Mouse (Mus musculus) MEL (cell line): ENCODE results near the gene Galnt6. TPM values are rescaled to one million over a fixed set of nuclear protein-coding genes. Genes with fewer than 3 reads are reported as not detected.
A peak's percentile ranks its signal among the peaks of the same experiment; 100 is the strongest.

Source experiments
- DNase-seq: peaks from one replicate; pipeline ENCODE4 v3.0.0; 2011; ENCODE audit warnings: low read depth, low spot score
- H3K27ac ChIP-seq: 2 replicates; pipeline ENCODE4 v1.5.1; 2012; ENCODE audit warnings: low read depth, mild to moderate bottlenecking, control low read depth, low read length, moderate library complexity; ENCODE audit not compliant: control insufficient read depth
- H3K27me3 ChIP-seq, 2 experiments: fragments of 150-350 bp in 1 of 2; sonication (generic) in 1 of 2; 2 replicates each; pipeline ENCODE4 v1.6.1; 2012; ENCODE audit warnings: low read length in 2 of 2, mild to moderate bottlenecking in 2 of 2, improper control_type of control experiment in 1 of 2, moderate library complexity in 1 of 2; ENCODE audit not compliant: insufficient read depth in 2 of 2, control insufficient read depth in 1 of 2
- H3K36me3 ChIP-seq, 2 experiments: 2 replicates each; pipeline ENCODE4 v1.6.1; 2012 to 2014; ENCODE audit warnings: low read length in 2 of 2, improper control_type of control experiment in 1 of 2, inconsistent platforms in 1 of 2, mild to moderate bottlenecking in 1 of 2; ENCODE audit not compliant: insufficient read depth in 2 of 2, control insufficient read depth in 1 of 2
- H3K4me1 ChIP-seq, 2 experiments: fragments of 150-350 bp in 1 of 2; sonication (generic) in 1 of 2; 2 replicates each; pipeline ENCODE4 v1.6.1; 2012; ENCODE audit warnings: low read length in 2 of 2, improper control_type of control experiment in 1 of 2, mild to moderate bottlenecking in 1 of 2; ENCODE audit not compliant: insufficient read depth in 2 of 2, control insufficient read depth in 1 of 2
- H3K4me3 ChIP-seq, 2 experiments: fragments of 150-350 bp in 1 of 2; sonication (generic) in 1 of 2; 2 replicates each; pipeline ENCODE4 v1.5.1; 2012; ENCODE audit warnings: low read depth in 2 of 2, low read length in 2 of 2, mild to moderate bottlenecking in 2 of 2, moderate library complexity in 2 of 2, control low read depth in 1 of 2, improper control_type of control experiment in 1 of 2; ENCODE audit not compliant: control insufficient read depth in 1 of 2, insufficient read depth in 1 of 2
- H3K79me2 ChIP-seq: 2 replicates; pipeline ENCODE4 v1.6.1; 2012; ENCODE audit warnings: mild to moderate bottlenecking, low read length, moderate library complexity; ENCODE audit not compliant: control insufficient read depth, poor library complexity, insufficient read depth
- H3K9ac ChIP-seq: 2 replicates; pipeline ENCODE4 v1.6.1; 2012; ENCODE audit warnings: low read depth, mild to moderate bottlenecking, control low read depth, low read length, moderate library complexity; ENCODE audit not compliant: control insufficient read depth, poor library complexity, severe bottlenecking
- H3K9me3 ChIP-seq: fragments of 150-350 bp; sonication (generic); replicated peaks from 2 replicates; pipeline ENCODE4 v1.6.1; 2012; ENCODE audit warnings: mild to moderate bottlenecking, low read length, improper control_type of control experiment, moderate library complexity; ENCODE audit not compliant: insufficient read depth
- BHLHE40 ChIP-seq: IDR thresholded peaks from 2 replicates; pipeline ENCODE4 v1.6.1; 2012; ENCODE audit warnings: low read depth, mild to moderate bottlenecking, inconsistent platforms, low read length, improper control_type of control experiment, borderline replicate concordance
- CHD1 ChIP-seq: IDR thresholded peaks from 2 replicates; pipeline ENCODE4 v1.6.1; 2012; ENCODE audit warnings: low read depth, mild to moderate bottlenecking, inconsistent platforms, low read length, improper control_type of control experiment
- CHD2 ChIP-seq: IDR thresholded peaks from 2 replicates; pipeline ENCODE4 v1.6.1; 2011; ENCODE audit warnings: low read length, improper control_type of control experiment
- ETS1 ChIP-seq: IDR thresholded peaks from 2 replicates; pipeline ENCODE4 v1.6.1; 2012; ENCODE audit warnings: low read depth, mild to moderate bottlenecking, inconsistent platforms, low read length, improper control_type of control experiment, moderate library complexity
- GABPA ChIP-seq: IDR thresholded peaks from 2 replicates; pipeline ENCODE4 v1.6.1; 2012; ENCODE audit warnings: low read depth, mild to moderate bottlenecking, inconsistent platforms, low read length, improper control_type of control experiment, moderate library complexity
- GATA1 ChIP-seq: IDR thresholded peaks from 2 replicates; pipeline ENCODE4 v1.6.1; 2011; ENCODE audit warnings: low read depth, low read length, improper control_type of control experiment
- KAT2A ChIP-seq: conservative IDR thresholded peaks from 2 replicates; pipeline ENCODE4 v1.6.1; 2012; ENCODE audit warnings: low read depth, low read length, improper control_type of control experiment, inconsistent platforms
- MAFK ChIP-seq: IDR thresholded peaks from 2 replicates; pipeline ENCODE4 v1.6.1; 2011; ENCODE audit warnings: low read depth, mild to moderate bottlenecking, low read length, improper control_type of control experiment, borderline replicate concordance
- MAX ChIP-seq: IDR thresholded peaks from 2 replicates; pipeline ENCODE4 v1.6.1; 2011; ENCODE audit warnings: low read length, improper control_type of control experiment
- MAZ ChIP-seq: IDR thresholded peaks from 2 replicates; pipeline ENCODE4 v1.6.1; 2012; ENCODE audit warnings: low read depth, mild to moderate bottlenecking, inconsistent platforms, low read length, improper control_type of control experiment
- MYB ChIP-seq: IDR thresholded peaks from 2 replicates; pipeline ENCODE4 v1.6.1; 2011; ENCODE audit warnings: mild to moderate bottlenecking, low read depth, low read length, improper control_type of control experiment
- MYC ChIP-seq: IDR thresholded peaks from 2 replicates; pipeline ENCODE4 v1.6.1; 2011; ENCODE audit warnings: low read depth, mild to moderate bottlenecking, low read length, improper control_type of control experiment, moderate library complexity
- NELFE ChIP-seq: IDR thresholded peaks from 2 replicates; pipeline ENCODE4 v1.6.1; 2011; ENCODE audit warnings: low read depth, low read length, improper control_type of control experiment
- POLR2A ChIP-seq, 2 experiments: IDR thresholded peaks; 2 replicates each; pipeline ENCODE4 v1.6.1; 2011 to 2012; ENCODE audit warnings: low read length in 2 of 2, mild to moderate bottlenecking in 2 of 2, control low read depth in 1 of 2, improper control_type of control experiment in 1 of 2, low read depth in 1 of 2, moderate library complexity in 1 of 2; ENCODE audit not compliant: control insufficient read depth in 1 of 2, insufficient read depth in 1 of 2, poor library complexity in 1 of 2
- POLR2AphosphoS2 ChIP-seq: IDR thresholded peaks from 2 replicates; pipeline ENCODE4 v1.6.1; 2011; ENCODE audit warnings: low read length, improper control_type of control experiment
- RAD21 ChIP-seq: IDR thresholded peaks from 2 replicates; pipeline ENCODE4 v1.6.1; 2011; ENCODE audit warnings: mild to moderate bottlenecking, low read depth, low read length, improper control_type of control experiment
- SIN3A ChIP-seq: IDR thresholded peaks from 2 replicates; pipeline ENCODE4 v1.6.1; 2012; ENCODE audit warnings: low read length, improper control_type of control experiment, inconsistent platforms
- TAL1 ChIP-seq: IDR thresholded peaks from 2 replicates; pipeline ENCODE4 v1.6.1; 2012; ENCODE audit warnings: mild to moderate bottlenecking, inconsistent platforms, low read length, moderate library complexity, mixed read lengths
- TBP ChIP-seq: IDR thresholded peaks from 2 replicates; pipeline ENCODE4 v1.8.0; 2011; ENCODE audit warnings: low read depth, low read length, improper control_type of control experiment
- TCF12 ChIP-seq: IDR thresholded peaks from 2 replicates; pipeline ENCODE4 v1.6.1; 2014; ENCODE audit warnings: low read depth, mild to moderate bottlenecking, inconsistent platforms, low read length, improper control_type of control experiment, moderate library complexity
- USF1 ChIP-seq: IDR thresholded peaks from 2 replicates; pipeline ENCODE4 v1.6.1; 2014; ENCODE audit warnings: low read depth, mild to moderate bottlenecking, inconsistent platforms, low read length, improper control_type of control experiment, moderate library complexity
- ZKSCAN1 ChIP-seq: IDR thresholded peaks from 2 replicates; pipeline ENCODE4 v1.6.1; 2012; ENCODE audit warnings: low read depth, mild to moderate bottlenecking, inconsistent platforms, low read length, improper control_type of control experiment, moderate library complexity
- ZMIZ1 ChIP-seq: IDR thresholded peaks from 2 replicates; pipeline ENCODE4 v1.6.1; 2012; ENCODE audit warnings: low read depth, mild to moderate bottlenecking, inconsistent platforms, low read length, improper control_type of control experiment, moderate library complexity
- ZNF384 ChIP-seq: IDR thresholded peaks from 2 replicates; pipeline ENCODE4 v1.6.1; 2012; ENCODE audit warnings: low read depth, mild to moderate bottlenecking, inconsistent platforms, low read length, improper control_type of control experiment
- polyA plus RNA-seq, 2 experiments: library from polyadenylated mRNA; stranded (reverse) in 1 of 2; unstranded in 1 of 2; fragments of >175 nt in 1 of 2; fragments of >200 nt in 1 of 2; gene quantifications; 2 replicates each; pipeline versions ENCODE4 v1.2.1 to v1.2.4; 2012; ENCODE audit warnings: low replicate concordance in 2 of 2, low read depth in 1 of 2; ENCODE audit not compliant: insufficient read length in 2 of 2, insufficient read depth in 1 of 2, missing spikeins in 1 of 2
- total RNA-seq: library from RNA; depleted of rRNA; stranded (reverse); fragments of 300-350 nt; gene quantifications from 2 replicates; pipeline ENCODE4 v1.2.3, GENCODE M21; 2012

Gene Galnt6
- total and polyA plus RNA-seq, 3 experiments = 16.1 to 17.0 TPM; not detected in 1

- TF ChIP-seq RAD21 (no peak), ZNF384 (peak; percentile 71), BHLHE40 (peak; percentile 83; the same call in 1 of the 2 replicates)
Observed at GRCm38 (mm10) chr15:100685849-100686248, 43.3 kb downstream of the Galnt6 start (continued).

- peak overlapping the region; percentile 92 for H3K27ac ChIP-seq
Observed at GRCm38 (mm10) chr15:100685255-100685654, 43.9 kb downstream of the Galnt6 start.

GRCm38 (mm10) chr15:100684450-100684849 is 44.7 kb downstream of the Galnt6 start:
- H3K4me1 ChIP-seq = peaks cover 23 to 35% of the 10 kb centered on the region in 2 experiments
- H3K4me3 ChIP-seq = peak overlapping the region; percentile 53 to 65
- TF ChIP-seq MYC (no peak), ZMIZ1 (no peak), MAFK (no peak), POLR2AphosphoS2 (no peak), BHLHE40 (no peak), TBP (no peak), USF1 (no peak), ETS1 (no peak), GABPA (no peak), TCF12 (no peak)
- H3K27ac ChIP-seq = peak overlapping the region; percentile 49
- DNase-seq = peak; percentile 41
- H3K27me3 ChIP-seq = no peaks in the 10 kb centered on the region
- H3K9ac ChIP-seq = peak overlapping the region; percentile 77
- peaks cover 6% of the 10 kb centered on the region for H3K79me2 ChIP-seq
- H3K9me3 ChIP-seq = no peaks in the 10 kb centered on the region
- H3K36me3 ChIP-seq = peaks cover 0 to 26% of the 10 kb centered on the region in 2 experiments; a peak in 2 of 4 replicates

More at GRCm38 (mm10) chr15:100685255-100685654, 43.9 kb downstream of the Galnt6 start:
- H3K4me1 ChIP-seq = peaks cover 23 to 35% of the 10 kb centered on the region in 2 experiments
- peak; percentile 64 for TF ChIP-seq POLR2AphosphoS2
- peak; percentile 27; the same call in 1 of the 2 replicates for TF ChIP-seq NELFE
- TF ChIP-seq KAT2A = no peak
- TF ChIP-seq SIN3A = no peak
- TF ChIP-seq ZKSCAN1 = no peak
- TF ChIP-seq POLR2A (IDR thresholded peaks at IDR 0.05; ENCODE audit: control insufficient read depth in 1 of 2, insufficient read depth in 1 of 2, low read depth in 1 of 2, low read length in 2 of 2, poor library complexity in 1 of 2) = peak; percentile 42 to 58; a peak in 1 of 4 replicates
- no peak for TF ChIP-seq MYB
- TF ChIP-seq ETS1 = 0 out of 2 replicates have a peak, but pooled peaks have one; percentile 33
- TF ChIP-seq CHD1 = 0 out of 2 replicates have a peak, but pooled peaks have one; percentile 70
- no peak for TF ChIP-seq CHD2
- TF ChIP-seq ZMIZ1 = peak; percentile 60; the same call in 1 of the 2 replicates
- 0 out of 2 replicates have a peak, but pooled peaks have one; percentile 47 for TF ChIP-seq TBP
- TF ChIP-seq TAL1 = no peak
- 0 out of 2 replicates have a peak, but pooled peaks have one; percentile 52 for TF ChIP-seq TCF12
- no peak for TF ChIP-seq GATA1
- TF ChIP-seq MAZ = no peak
- TF ChIP-seq MAX = no peak
- TF ChIP-seq MAFK = no peak
- TF ChIP-seq, all 39 proteins: peak for 8
- Histone ChIP-seq H3K9ac (peak overlapping the region; percentile 77), H3K4me3 (peak overlapping the region; percentile 53 to 65), H3K27me3 (no peaks in the 10 kb centered on the region), H3K36me3 (peaks cover 0 to 26% of the 10 kb centered on the region in 2 experiments; a peak in 2 of 4 replicates), H3K79me2 (peaks cover 6% of the 10 kb centered on the region), H3K9me3 (no peaks in the 10 kb centered on the region)
- DNase-seq = peak; percentile 88
